Comparison of ENCODE assay signal across 7 mouse cellular contexts in the genomic region with DNA sequence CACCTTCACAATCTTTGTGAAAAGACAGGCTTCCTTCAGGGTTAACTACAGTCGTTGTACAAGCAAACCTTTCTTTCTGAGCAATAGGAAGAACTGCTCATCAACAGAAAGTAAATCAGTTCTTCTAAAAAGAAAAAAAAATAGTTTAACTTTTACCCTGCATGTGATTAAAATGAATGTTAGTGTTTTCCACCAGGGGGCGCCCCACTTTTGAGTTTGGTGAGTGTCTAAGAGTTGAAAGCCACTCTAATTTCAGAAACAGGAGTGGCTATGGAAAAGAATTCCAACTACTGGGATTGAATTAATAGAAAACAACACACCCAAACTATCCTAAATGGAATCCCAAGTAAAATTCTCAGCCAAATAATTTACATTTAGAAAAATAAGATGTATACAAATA.
DNase-seq lines count a peak whose midpoint lies in the region; ATAC-seq and TF ChIP-seq lines count a peak whose summit lies in the region.

No protein-coding gene starts in this region.

- no peaks in the 10 kb centered on the region for H3K9me3 ChIP-seq in hindbrain, embryonic 10.5 days
- no peaks in the 10 kb centered on the region for H3K9me3 ChIP-seq in hindbrain, embryonic 16.5 days (ENCODE audit: control insufficient read depth, low read length)
- no peaks in the 10 kb centered on the region for H3K9me3 ChIP-seq in kidney, postnatal 0 days (replicated peaks; ENCODE audit: low read length)

- no peak overlapping the region for H3K27ac ChIP-seq in hindbrain, embryonic 10.5 days
- no peak overlapping the region for H3K27ac ChIP-seq in hindbrain, embryonic 16.5 days (ENCODE audit: low read depth, low read length)
- H3K27ac ChIP-seq in kidney, postnatal 0 days: no peak overlapping the region

- no peaks in the 10 kb centered on the region for H3K4me1 ChIP-seq in hindbrain, embryonic 10.5 days (replicated peaks)
- H3K4me1 ChIP-seq in hindbrain, embryonic 16.5 days (ENCODE audit: control insufficient read depth, insufficient read depth, low read depth, low read length): no peaks in the 10 kb centered on the region
- H3K4me1 ChIP-seq in kidney, postnatal 0 days (replicated peaks; ENCODE audit: insufficient read depth, low read length): no peaks in the 10 kb centered on the region

- no peak overlapping the region for H3K9ac ChIP-seq in hindbrain, embryonic 16.5 days (ENCODE audit: low read depth, low read length)
- no peak overlapping the region for H3K9ac ChIP-seq in kidney, postnatal 0 days (ENCODE audit: low read depth, low read length)

- DNase-seq in hindbrain, embryonic 10.5 days (ENCODE audit: low spot score): peak; percentile 20
- DNase-seq in 3T3-L1 (ENCODE audit: low read depth, low spot score) (peak; percentile 61), ES-CJ7 (ENCODE audit: low read depth, low spot score) (peak; percentile 18)
- DNase-seq in kidney, postnatal 0 days (ENCODE audit: low spot score): peak; percentile 46
- DNase-seq in natural killer cell, adult 2 months (ENCODE audit: low spot score in 2 of 2): no peak

- H3K36me3 ChIP-seq in hindbrain, embryonic 10.5 days: no peaks in the 10 kb centered on the region
- H3K36me3 ChIP-seq in hindbrain, embryonic 16.5 days (ENCODE audit: control insufficient read depth, insufficient read depth, low read length): no peaks in the 10 kb centered on the region
- no peaks in the 10 kb centered on the region for H3K36me3 ChIP-seq in kidney, postnatal 0 days (ENCODE audit: insufficient read depth, low read length)

- 13% methylated on average over 2 of the region's 2 CpGs for WGBS in hindbrain, embryonic 10.5 days
- 14% methylated on average over 2 of the region's 2 CpGs for WGBS in hindbrain, embryonic 16.5 days
- 13% methylated on average over 2 of the region's 2 CpGs for WGBS in kidney, postnatal 0 days

- H3K4me3 ChIP-seq in hindbrain, embryonic 10.5 days: no peak overlapping the region
- no peak overlapping the region for H3K4me3 ChIP-seq in hindbrain, embryonic 16.5 days (ENCODE audit: low read length)
- H3K4me3 ChIP-seq in kidney, postnatal 0 days (replicated peaks; ENCODE audit: low read depth, low read length): no peak overlapping the region

- H3K4me2 ChIP-seq in hindbrain, embryonic 16.5 days (ENCODE audit: low read length): no peak overlapping the region
- no peak overlapping the region for H3K4me2 ChIP-seq in kidney, postnatal 0 days (ENCODE audit: low read length)

- H3K27me3 ChIP-seq in hindbrain, embryonic 10.5 days (ENCODE audit: insufficient read depth, poor library complexity, severe bottlenecking): no peaks in the 10 kb centered on the region
- no peaks in the 10 kb centered on the region for H3K27me3 ChIP-seq in hindbrain, embryonic 16.5 days (replicated peaks; ENCODE audit: control insufficient read depth, insufficient read depth, low read length)
- no peaks in the 10 kb centered on the region for H3K27me3 ChIP-seq in kidney, postnatal 0 days (ENCODE audit: insufficient read depth, low read length)

- TF ChIP-seq CTCF in kidney, postnatal 0 days (IDR thresholded peaks at IDR 0.05; ENCODE audit: low read depth): peak; percentile 68

- ATAC-seq in hindbrain, embryonic 16.5 days: no peak
- ATAC-seq in kidney, postnatal 0 days (replicated peaks; ENCODE audit: low FRiP score, low read depth): no peak
- no peak for ATAC-seq in frontal cortex, adult (ENCODE audit: low TSS enrichment)

Comparison
In these comparisons a context has a peak if more than half of its experiments do, and no peak if none do; other contexts are left out.
1. DNase-seq: peak in hindbrain, embryonic 10.5 days (single experiment), 3T3-L1 (single experiment), ES-CJ7 (single experiment) and kidney, postnatal 0 days (single experiment); none in natural killer cell, adult 2 months (0 of 2).